Mouse (Mus musculus) liver, embryonic 13.5 days (tissue): Measurements from ENCODE around the gene Rnf111. TPM values are rescaled to one million over a fixed set of nuclear protein-coding genes. Genes with fewer than 3 reads are reported as not detected.

Experiments used
- ATAC-seq: fragments of 200-750 bp; cut with Nextera tagmentation; 2 replicates; pipeline ENCODE4 v1.8.0; 2017; ENCODE audit warnings: low read depth, mild to moderate bottlenecking, moderate number of reproducible peaks, moderate library complexity
- DNase-seq: peaks from one replicate; pipeline ENCODE4 v3.0.0; 2022
- H3K27ac ChIP-seq: fragments of 300-500 bp; sonication (generic); 2 replicates; pipeline ENCODE4 v1.5.1; 2015; ENCODE audit warnings: moderate library complexity, mild to moderate bottlenecking, inconsistent platforms
- H3K27me3 ChIP-seq: fragments of 300-500 bp; sonication (generic); 2 replicates; pipeline ENCODE4 v1.6.1; 2015; ENCODE audit warnings: mild to moderate bottlenecking, inconsistent platforms
- H3K36me3 ChIP-seq: fragments of 300-500 bp; sonication (generic); 2 replicates; pipeline ENCODE4 v1.6.1; 2015; ENCODE audit warnings: mild to moderate bottlenecking, inconsistent platforms
- H3K4me1 ChIP-seq: fragments of 300-500 bp; sonication (generic); replicated peaks from 2 replicates; pipeline ENCODE4 v1.6.1; 2015; ENCODE audit warnings: inconsistent platforms
- H3K4me2 ChIP-seq: fragments of 300-500 bp; sonication (generic); 2 replicates; pipeline ENCODE4 v1.6.1; 2015; ENCODE audit warnings: inconsistent platforms, mild to moderate bottlenecking, moderate library complexity
- H3K4me3 ChIP-seq: fragments of 300-500 bp; sonication (generic); replicated peaks from 2 replicates; pipeline ENCODE4 v1.5.1; 2015; ENCODE audit warnings: mild to moderate bottlenecking, inconsistent platforms
- H3K9ac ChIP-seq: fragments of 300-500 bp; sonication (generic); 2 replicates; pipeline ENCODE4 v1.6.1; 2015; ENCODE audit warnings: mild to moderate bottlenecking, inconsistent platforms
- H3K9me3 ChIP-seq: fragments of 300-500 bp; sonication (generic); replicated peaks from 2 replicates; pipeline ENCODE4 v1.6.1; 2016; ENCODE audit warnings: inconsistent platforms
- WGBS: fragments of 180-500 bp; shearing (Covaris S2); methylation state at CpG from one replicate; pipeline ENCODE4 v1.1.7; 2015; ENCODE audit not compliant: insufficient replicate concordance; 5-methylcytosine and 5-hydroxymethylcytosine counted together
- polyA plus RNA-seq: library from polyadenylated mRNA; unstranded; fragments of >200 nt; fragmentation: Nextera tagmentation; extraction: Ambion mirVana; gene quantifications from 2 replicates; pipeline ENCODE4 v1.2.1, GENCODE M21; 2015

Rnf111 gene
- polyA plus RNA-seq, 1 experiment from 2014 or later, result 7.2 TPM

DNA sequence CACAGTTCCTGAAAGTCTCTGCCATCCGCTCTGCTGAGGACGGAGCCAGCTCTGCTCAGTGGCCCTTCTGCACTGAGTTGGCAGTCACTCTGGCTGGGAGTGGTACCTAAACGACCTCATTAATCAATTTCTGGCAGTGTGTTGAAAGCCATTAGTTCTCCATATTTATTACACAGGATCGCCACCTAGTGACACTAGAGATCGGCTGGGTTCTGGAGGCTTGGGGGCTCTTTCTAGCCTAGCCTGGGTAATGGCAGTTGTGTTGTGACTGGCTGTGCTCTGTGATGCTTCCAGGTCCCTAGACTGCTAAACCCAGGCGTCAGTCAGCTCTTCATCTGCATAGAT is 111.0 kb downstream of the Rnf111 start:
- Histone ChIP-seq H3K4me2 (no peak overlapping the region), H3K27ac (no peak overlapping the region), H3K36me3 (no peaks in the 10 kb centered on the region), H3K9me3 (no peaks in the 10 kb centered on the region), H3K4me1 (peaks cover 12% of the 10 kb centered on the region), H3K27me3 (no peaks in the 10 kb centered on the region), H3K4me3 (no peak overlapping the region), H3K9ac (no peak overlapping the region)
- DNase-seq, result no peak
- ATAC-seq, result no peak
- 17% methylated on average over 6 of the region's 6 CpGs for WGBS

DNA sequence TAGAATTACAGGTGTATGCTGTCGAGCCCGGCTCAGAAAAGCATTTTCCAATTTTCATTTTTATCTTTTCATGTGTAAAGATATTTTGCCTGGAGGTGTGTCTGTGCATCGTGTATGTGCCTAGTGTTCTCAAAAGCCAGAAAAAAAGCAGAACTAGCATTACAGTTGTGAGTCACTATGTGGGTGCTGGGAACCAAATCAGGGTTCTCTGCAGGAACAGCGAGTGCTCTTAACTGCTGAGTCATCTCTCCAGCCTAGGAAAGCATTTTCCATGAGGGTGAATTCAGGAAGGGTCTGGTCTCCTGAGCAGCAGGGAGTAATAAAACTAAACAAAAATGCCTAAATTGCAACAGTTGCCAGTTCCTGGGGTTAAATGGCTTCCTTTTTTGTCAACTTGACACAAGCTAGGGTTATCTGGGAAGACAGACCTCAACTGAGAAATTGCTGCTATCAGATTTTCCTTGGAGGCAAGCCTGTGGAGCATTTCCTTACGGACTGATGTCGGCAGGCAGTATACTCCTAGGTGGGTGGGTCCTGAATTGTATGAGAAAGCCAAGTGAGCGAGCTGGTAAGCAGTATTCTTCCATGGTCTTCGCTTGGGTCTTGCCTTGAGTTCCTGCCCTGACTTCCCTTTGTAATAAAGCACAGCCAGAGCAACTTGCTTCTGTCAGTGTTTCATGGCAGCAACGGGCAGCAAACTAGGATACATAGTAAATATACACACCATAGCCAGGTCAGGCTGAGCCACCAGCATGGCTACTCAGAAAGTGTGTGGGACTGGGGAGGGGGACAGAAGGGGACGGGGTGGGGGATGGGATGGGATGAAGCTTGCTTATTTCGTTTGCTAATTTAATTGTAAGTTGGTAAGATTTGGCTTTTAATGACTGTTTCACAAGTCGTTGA is 111.6 kb downstream of the Rnf111 start:
- H3K4me1 ChIP-seq, result peaks cover 12% of the 10 kb centered on the region
- H3K4me2 ChIP-seq, result no peak overlapping the region
- 50% methylated on average over 12 of the region's 12 CpGs for WGBS
- H3K27me3 ChIP-seq, result no peaks in the 10 kb centered on the region
- H3K27ac ChIP-seq, result no peak overlapping the region
- ATAC-seq, result no peak
- H3K36me3 ChIP-seq, result no peaks in the 10 kb centered on the region
- H3K4me3 ChIP-seq, result no peak overlapping the region
- no peak overlapping the region for H3K9ac ChIP-seq
- no peak for DNase-seq
- no peaks in the 10 kb centered on the region for H3K9me3 ChIP-seq

DNA sequence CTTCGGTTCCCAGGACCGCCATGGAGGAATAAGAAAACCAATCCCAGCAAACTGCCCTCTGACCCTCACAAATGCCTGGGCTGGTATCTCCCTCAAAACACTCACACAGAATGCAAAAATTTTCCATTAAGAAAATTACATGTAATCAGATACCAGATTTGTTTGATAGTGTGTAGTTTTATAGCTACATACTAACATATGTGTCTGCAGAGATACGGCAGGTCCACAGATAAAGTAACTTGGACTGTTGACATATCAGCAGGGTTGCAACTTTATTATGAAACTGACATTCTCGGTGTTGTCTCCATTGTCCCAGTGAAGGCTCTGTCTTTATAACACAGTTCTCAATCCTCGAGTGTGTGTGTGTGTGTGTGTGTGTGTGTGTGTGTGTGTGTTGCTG is 112.5 kb downstream of the Rnf111 start:
- no peak for ATAC-seq
- no peak for DNase-seq
- H3K9ac ChIP-seq, result no peak overlapping the region
- peaks cover 16% of the 10 kb centered on the region for H3K4me1 ChIP-seq
- H3K9me3 ChIP-seq, result no peaks in the 10 kb centered on the region
- H3K4me2 ChIP-seq, result no peak overlapping the region
- 69% methylated on average over 5 of the region's 5 CpGs for WGBS
- no peaks in the 10 kb centered on the region for H3K36me3 ChIP-seq
- no peak overlapping the region for H3K4me3 ChIP-seq
- H3K27ac ChIP-seq, result no peak overlapping the region
- no peaks in the 10 kb centered on the region for H3K27me3 ChIP-seq

DNA sequence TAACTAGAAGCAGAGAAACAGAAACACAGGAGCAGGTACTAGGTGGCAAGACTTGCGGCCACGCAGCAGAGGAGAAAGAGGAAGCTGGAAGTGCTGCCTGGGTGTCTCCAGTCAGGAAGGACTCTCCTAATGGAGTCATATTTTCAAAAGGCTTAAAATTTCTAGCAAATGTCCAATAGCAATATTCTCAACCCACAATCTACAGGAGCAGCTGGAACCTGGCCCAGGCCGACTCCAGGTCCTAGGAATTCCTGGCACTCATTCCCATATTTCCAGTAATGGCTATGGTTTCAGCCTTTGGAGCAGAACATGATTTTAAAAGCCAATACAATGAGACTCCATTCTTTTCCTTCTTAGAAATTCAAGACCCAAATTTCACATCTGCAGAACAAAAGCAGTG is 114.0 kb downstream of the Rnf111 start:
- ATAC-seq, result no peak
- Histone ChIP-seq H3K27ac (no peak overlapping the region), H3K4me1 (peaks cover 31% of the 10 kb centered on the region), H3K4me2 (no peak overlapping the region), H3K36me3 (no peaks in the 10 kb centered on the region), H3K9ac (no peak overlapping the region), H3K4me3 (no peak overlapping the region), H3K27me3 (no peaks in the 10 kb centered on the region), H3K9me3 (no peaks in the 10 kb centered on the region)
- 70% methylated on average over 3 of the region's 3 CpGs for WGBS
- DNase-seq, result no peak

DNA sequence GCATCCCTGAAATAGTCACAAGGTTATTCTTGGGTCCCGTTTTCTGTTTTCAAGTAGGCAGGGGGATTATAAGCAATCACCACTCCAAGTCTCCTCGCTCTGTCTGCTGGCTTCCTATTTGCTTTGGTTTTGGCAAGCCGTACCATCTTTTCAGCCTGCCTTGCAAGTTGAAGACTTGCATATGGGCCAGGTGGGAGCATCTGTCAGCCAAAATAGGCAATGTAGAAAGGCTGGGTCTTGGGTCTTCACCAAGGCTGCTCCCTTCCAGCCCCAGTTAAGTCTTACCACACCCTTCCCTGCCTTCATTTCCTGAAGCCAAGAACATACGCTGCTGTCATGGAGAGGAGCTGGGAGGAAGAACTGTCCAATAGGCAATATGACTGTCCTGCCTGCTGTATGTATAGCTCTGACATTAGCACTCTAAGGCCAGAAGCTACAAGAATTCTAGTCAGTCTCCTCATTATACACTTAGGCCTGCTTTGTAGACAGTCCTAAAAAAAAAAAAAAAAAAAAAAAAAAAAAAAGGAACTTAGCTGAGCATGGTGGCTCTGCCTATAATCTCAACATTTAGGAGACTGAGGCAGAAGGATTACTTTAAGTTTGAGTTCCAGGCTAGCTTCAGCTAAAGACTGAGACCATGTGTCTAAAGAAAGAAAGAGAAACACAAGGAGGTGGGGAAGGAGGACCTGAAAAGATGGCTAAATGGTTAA is 116.0 kb downstream of the Rnf111 start:
- Histone ChIP-seq H3K9ac (no peak overlapping the region), H3K27ac (no peak overlapping the region), H3K9me3 (no peaks in the 10 kb centered on the region), H3K27me3 (no peaks in the 10 kb centered on the region), H3K36me3 (no peaks in the 10 kb centered on the region), H3K4me1 (peaks cover 36% of the 10 kb centered on the region), H3K4me2 (no peak overlapping the region), H3K4me3 (no peak overlapping the region)
- WGBS, result 68% methylated on average over 4 of the region's 4 CpGs
- DNase-seq, result no peak
- no peak for ATAC-seq

DNA sequence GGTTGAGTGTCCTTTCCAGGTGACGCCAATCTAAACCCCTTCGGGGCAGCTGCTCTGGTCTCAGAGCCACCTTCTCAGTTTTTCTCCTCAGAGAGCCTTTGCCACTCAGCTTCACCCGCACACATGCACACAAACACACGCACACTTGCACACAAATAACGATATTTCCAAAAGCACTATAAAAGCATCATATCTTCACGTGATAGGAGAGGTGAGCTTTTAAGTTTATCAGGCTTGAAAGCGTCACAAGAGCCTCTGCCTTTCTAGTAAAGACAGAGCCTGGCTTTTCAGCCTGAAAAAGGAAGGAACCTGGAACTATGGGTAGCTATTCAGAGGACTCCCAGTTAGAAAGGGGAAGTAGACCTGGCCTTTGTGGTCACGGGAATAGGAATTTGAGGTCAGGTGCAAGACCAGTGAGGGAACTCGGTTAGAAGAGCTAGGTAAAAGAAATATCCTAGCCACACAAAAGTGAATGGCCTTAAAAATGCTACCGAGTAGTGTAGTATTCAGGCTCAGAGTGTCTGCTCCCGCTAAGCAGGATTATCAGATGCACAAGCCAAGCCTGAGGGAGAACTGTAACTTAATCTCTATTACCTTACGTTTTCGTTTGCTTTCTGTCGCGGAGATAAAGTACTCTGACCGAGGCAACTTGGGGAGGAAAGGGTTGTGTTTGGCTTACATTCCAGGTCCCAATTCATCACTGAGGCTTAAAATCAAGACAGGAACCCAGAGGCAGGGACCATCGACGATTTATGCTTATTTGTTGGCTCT is 118.4 kb downstream of the Rnf111 start:
- WGBS, result 32% methylated on average over 18 of the region's 18 CpGs
- Histone ChIP-seq H3K27me3 (no peaks in the 10 kb centered on the region), H3K4me3 (no peak overlapping the region), H3K4me2 (peak overlapping the region; percentile 39), H3K9ac (no peak overlapping the region; the same call in 1 of the 2 replicates), H3K4me1 (peaks cover 32% of the 10 kb centered on the region), H3K27ac (no peak overlapping the region; the same call in 1 of the 2 replicates), H3K36me3 (no peaks in the 10 kb centered on the region), H3K9me3 (no peaks in the 10 kb centered on the region)
- DNase-seq (peak; percentile 23), ATAC-seq (peak; percentile 83)

DNA sequence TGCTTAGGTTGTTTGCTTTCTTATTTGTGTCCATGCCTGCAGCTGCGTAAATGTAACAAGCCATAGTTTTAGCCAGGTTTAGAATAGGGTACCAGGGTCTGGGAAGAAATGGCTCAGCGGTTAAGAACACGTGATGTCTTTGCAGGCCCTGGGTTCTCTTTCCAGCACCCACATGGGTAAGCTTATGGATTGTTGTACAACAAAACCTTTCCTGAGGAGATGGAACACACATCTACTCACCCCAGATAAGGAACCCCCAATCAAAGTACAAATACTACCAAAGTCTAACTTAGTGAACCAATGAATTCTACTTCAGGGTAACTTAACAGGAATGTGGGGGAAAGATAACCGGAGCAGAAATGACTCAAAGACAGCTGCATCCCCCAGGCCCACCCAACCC is 119.0 kb downstream of the Rnf111 start:
- 71% methylated on average over 4 of the region's 4 CpGs for WGBS
- Histone ChIP-seq H3K9me3 (no peaks in the 10 kb centered on the region), H3K36me3 (no peaks in the 10 kb centered on the region), H3K27me3 (no peaks in the 10 kb centered on the region), H3K9ac (no peak overlapping the region; the same call in 1 of the 2 replicates), H3K27ac (no peak overlapping the region), H3K4me2 (no peak overlapping the region; the same call in 1 of the 2 replicates), H3K4me3 (no peak overlapping the region), H3K4me1 (peaks cover 32% of the 10 kb centered on the region)
- ATAC-seq, result 0 out of 2 replicates have a peak, but pooled peaks have one; percentile 20
- no peak for DNase-seq

DNA sequence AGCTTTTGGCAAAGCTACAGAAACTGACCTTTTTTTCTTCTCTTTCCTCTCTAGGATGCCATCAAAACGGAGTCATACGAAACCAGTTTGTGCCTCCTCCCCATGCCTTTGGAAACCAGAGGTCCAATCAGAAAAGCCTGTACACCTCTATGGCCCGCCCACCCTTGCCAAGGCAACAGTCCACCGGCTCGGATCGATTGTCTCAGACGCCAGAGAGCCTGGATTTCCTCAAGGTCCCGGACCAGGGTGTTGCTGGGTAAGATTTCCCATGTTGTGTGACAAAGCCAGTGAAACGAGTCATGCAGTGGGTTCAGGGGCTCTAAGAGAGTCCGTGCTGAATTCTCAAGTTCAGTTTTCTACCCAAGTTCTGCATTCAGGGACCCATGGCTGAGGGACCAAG is 119.8 kb downstream of the Rnf111 start:
- Histone ChIP-seq H3K36me3 (no peaks in the 10 kb centered on the region), H3K4me2 (no peak overlapping the region), H3K27me3 (no peaks in the 10 kb centered on the region), H3K4me1 (peaks cover 32% of the 10 kb centered on the region), H3K9ac (no peak overlapping the region), H3K27ac (no peak overlapping the region), H3K9me3 (no peaks in the 10 kb centered on the region), H3K4me3 (no peak overlapping the region)
- 61% methylated on average over 10 of the region's 10 CpGs for WGBS
- ATAC-seq, result no peak
- no peak for DNase-seq

DNA sequence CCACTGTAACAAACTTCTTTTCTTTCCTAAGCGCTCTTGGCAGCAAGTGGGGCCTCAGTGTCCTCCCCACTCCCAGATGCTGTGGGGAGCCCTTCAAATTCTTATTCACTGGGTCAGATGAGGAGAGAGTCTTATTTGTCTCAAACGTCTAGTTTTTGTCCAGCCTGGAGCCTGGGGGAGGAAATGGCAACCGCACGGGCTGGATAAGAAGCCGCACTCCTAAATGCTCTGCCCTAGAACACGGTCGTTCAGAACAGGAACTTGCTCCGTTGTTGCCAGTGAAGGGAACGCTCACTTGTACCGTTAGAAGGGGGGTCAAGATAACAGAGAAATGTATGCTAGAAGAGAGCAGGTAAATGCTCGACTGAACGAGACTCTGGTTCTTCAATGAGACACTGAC is 121.4 kb downstream of the Rnf111 start:
- no peak for DNase-seq

DNA sequence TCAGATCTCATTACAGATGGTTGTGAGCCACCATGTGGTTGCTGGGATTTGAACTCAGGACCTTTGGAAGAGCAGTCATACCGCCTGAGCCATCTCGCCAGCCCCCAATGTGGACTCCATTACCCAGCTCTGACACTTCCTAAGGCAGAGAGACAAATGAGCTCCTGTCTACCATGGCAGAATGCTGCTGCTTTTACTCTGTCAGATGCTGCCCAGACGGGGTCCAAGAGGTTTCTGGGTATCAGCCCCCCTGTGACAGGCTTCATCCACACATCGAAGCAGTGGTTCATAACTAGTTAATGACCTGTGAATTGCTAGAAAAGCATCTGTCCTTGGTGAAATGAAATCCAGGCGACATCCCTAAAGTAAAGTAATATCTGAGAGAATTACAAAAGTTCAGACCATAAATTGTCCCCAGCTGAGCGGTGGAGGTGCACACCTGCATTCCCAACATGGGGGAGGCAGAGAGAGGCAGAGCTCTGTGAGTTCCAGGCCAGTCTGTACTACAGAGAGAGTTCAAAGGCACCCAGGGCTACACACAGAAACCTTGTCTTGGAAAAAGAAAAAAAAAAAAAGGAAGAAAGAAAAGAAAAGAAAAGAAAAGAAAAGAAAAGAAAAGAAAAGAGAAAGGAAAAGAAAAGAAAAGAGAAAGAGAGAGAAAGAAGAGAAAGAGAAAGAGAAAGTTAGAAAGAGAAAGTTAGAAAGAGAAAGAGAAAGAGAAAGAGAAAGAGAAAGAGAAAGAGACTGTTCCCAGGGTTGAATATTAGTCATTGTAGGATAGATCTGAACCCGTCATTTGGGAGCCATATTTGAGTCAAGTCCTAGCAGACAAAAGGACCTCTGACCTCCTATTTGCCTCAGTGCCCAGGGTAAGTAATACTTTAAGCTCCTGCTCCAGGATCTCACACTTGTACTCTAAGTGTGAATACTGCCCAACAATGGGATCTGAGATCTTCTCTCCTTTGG is 123.7 kb downstream of the Rnf111 start:
- Histone ChIP-seq H3K4me3 (no peak overlapping the region), H3K27ac (no peak overlapping the region), H3K27me3 (no peaks in the 10 kb centered on the region), H3K9ac (no peak overlapping the region), H3K9me3 (no peaks in the 10 kb centered on the region), H3K36me3 (no peaks in the 10 kb centered on the region), H3K4me1 (peaks cover 15% of the 10 kb centered on the region), H3K4me2 (no peak overlapping the region)
- DNase-seq (no peak), ATAC-seq (no peak)
- 72% methylated on average over 7 of the region's 7 CpGs for WGBS

More for the DNA sequence above, 121.4 kb downstream of the Rnf111 start:
- H3K36me3 ChIP-seq, result no peaks in the 10 kb centered on the region
- no peaks in the 10 kb centered on the region for H3K27me3 ChIP-seq
- WGBS, result 34% methylated on average over 12 of the region's 12 CpGs
- H3K4me2 ChIP-seq, result no peak overlapping the region
- H3K4me3 ChIP-seq, result no peak overlapping the region
- no peak overlapping the region for H3K27ac ChIP-seq
- ATAC-seq, result no peak
- H3K4me1 ChIP-seq, result peaks cover 32% of the 10 kb centered on the region
- H3K9me3 ChIP-seq, result no peaks in the 10 kb centered on the region
- H3K9ac ChIP-seq, result no peak overlapping the region
